Mouse (Mus musculus): ENCODE measurements at regions not wholly inside any gene's neighbourhood (a gene's known extent, or its start where the extent isn't known, plus 50 kb on each side); places are given as distances from the start of the nearest gene placed in this dataset.

DNA sequence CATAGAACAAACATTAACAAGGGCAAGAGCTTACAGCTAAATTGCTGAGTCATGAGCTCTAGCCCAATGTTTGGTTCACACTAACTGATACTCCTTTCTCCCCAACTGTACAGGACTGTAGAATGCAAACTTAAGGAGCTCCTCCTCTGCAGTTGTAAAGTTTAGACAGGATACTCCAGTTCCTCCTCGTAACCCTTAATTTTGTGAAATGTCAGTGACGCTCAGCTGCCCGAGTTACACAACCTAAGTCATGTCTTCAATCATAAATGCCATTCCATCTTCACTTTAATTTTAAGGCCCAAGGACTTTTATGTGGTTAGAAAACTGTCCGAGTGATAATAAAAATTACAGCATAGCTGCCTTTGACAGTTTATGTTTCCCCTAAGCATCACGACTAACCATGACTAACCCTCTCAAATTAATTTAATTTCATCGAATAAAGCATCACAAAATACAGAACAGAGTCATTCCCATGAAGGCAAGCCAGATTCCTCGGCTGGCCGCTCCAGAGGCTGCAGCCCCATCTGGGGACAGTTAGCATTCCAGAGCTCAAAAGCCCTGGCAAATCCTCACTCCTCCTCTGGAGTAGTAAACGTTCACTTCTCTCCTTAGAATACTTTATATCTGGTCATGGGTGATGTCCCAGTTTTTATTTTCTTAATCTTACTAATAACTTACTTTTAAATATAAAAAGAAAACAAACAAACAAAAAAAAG is 200.9 kb upstream of the Tll1 start:
- TF ChIP-seq CTCF (IDR thresholded peaks at IDR 0.05; ENCODE audit: borderline replicate concordance, extremely low read depth, insufficient read depth, insufficient read length): no peak
- TF ChIP-seq POLR2A (IDR thresholded peaks at IDR 0.05; ENCODE audit: borderline replicate concordance, extremely low read depth, insufficient read depth, insufficient read length, poor library complexity, severe bottlenecking): no peak
- DNase-seq (ENCODE audit: low read depth): no peak

DNA sequence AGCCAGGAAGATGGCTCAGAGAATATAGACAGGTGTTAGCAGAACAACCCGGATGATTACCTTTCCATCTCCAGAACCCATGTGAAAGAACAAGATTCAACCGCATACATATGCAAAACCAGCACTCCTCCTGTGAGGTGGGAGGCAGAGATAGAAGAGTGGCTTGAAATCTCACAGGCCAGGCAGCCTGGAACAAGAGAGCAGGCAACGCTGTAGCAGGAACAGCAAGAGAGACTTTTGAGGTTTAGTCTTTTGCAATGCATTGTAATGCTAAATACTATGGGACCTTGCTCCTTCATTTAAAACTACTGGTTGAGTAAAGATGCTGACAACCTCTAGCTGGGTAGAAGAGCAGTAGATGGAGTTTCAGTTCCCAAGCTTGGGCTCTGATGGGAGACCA is 193.5 kb upstream of the Tll1 start:
- no peak for DNase-seq (ENCODE audit: low read depth)
- no peak for TF ChIP-seq POLR2A (IDR thresholded peaks at IDR 0.05; ENCODE audit: borderline replicate concordance, extremely low read depth, insufficient read depth, insufficient read length, poor library complexity, severe bottlenecking)
- no peak for TF ChIP-seq CTCF (IDR thresholded peaks at IDR 0.05; ENCODE audit: borderline replicate concordance, extremely low read depth, insufficient read depth, insufficient read length)

DNA sequence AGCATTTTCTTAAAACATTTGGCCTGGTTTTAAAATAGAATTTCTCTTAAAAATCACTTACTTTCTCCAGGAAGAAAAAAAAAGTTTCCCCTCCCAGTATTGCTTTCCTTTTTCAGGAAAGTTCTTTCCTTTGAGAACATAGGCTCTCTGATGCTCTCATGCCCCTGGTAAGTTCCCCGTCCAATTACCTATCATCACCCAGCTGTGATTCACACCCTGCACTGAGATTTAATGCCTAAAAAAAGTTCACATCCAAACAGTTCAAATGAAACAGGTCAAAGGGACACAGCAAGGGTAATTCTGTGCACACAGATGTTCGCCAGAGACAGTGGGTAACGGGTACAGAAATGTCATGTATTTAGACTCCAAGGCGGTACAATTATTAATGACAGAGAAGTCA is 191.8 kb upstream of the Tll1 start:
- TF ChIP-seq POLR2A (IDR thresholded peaks at IDR 0.05; ENCODE audit: borderline replicate concordance, extremely low read depth, insufficient read depth, insufficient read length, poor library complexity, severe bottlenecking): no peak
- TF ChIP-seq CTCF (IDR thresholded peaks at IDR 0.05; ENCODE audit: borderline replicate concordance, extremely low read depth, insufficient read depth, insufficient read length): no peak

DNA sequence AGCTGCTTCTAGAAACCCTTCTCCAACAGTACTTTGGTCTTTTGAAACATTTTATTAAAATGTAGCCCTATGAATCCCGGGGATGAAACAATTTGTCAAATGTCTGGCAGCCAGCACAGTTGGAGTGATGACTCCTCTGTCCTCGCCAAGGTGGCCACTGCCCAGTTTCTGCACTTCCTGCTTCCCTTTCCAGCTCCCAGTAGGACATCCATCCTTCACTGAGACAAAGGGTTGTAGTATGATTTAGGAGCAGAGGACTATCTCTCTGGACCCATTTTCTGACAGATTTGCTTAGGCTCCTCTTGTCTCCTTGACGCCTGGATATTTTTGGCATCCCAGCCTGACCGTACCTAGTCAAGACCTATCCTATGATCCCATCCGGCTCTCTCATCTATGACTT is 189.7 kb upstream of the Tll1 start:
- no peak for DNase-seq (ENCODE audit: low read depth)
- TF ChIP-seq POLR2A (IDR thresholded peaks at IDR 0.05; ENCODE audit: borderline replicate concordance, extremely low read depth, insufficient read depth, insufficient read length, poor library complexity, severe bottlenecking) (no peak), CTCF (IDR thresholded peaks at IDR 0.05; ENCODE audit: borderline replicate concordance, extremely low read depth, insufficient read depth, insufficient read length) (no peak)

More for the DNA sequence above, 191.8 kb upstream of the Tll1 start:
- DNase-seq (ENCODE audit: low read depth): no peak

DNA sequence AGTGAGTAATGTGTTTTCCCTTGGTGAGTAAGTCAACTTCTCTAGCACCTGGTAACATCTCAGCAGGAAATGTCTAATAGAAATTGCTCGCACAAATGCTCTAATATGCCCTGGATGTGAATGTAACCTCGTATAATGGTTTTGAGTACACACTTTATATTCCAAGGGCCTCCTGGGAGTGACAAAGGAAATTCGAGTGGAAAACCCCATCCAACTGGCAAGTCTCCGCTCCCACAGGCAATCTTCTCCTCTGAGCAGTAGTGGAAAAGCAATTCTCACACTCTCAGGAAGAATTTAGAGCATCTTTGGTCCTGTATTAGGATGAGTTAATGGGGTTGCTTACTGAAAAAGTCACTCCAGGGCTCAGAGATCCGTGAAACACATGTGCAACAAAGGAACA is 183.4 kb upstream of the Tll1 start:
- DNase-seq (ENCODE audit: low read depth): peak; percentile 49
- TF ChIP-seq POLR2A (IDR thresholded peaks at IDR 0.05; ENCODE audit: borderline replicate concordance, extremely low read depth, insufficient read depth, insufficient read length, poor library complexity, severe bottlenecking) (no peak), CTCF (IDR thresholded peaks at IDR 0.05; ENCODE audit: borderline replicate concordance, extremely low read depth, insufficient read depth, insufficient read length) (no peak)

DNA sequence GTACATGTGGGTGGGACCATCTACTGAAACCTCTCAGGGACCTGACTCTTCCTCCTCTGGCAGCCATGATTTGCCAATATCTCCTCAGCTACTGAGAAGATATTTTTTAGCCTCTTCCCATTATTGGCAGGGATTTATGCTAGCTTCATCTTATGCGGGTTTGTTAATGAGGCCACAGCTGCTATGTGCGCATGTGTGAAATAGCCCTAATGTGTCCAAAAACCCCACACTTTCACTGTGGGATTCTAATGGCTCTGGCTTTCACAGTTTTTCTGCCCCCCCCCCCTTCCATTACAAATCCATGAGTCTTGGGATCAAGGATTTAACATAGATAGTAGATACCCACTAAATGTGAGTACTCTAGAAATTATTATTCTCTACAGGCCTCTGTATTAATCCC is 182.2 kb upstream of the Tll1 start:
- peak; percentile 59 for DNase-seq (ENCODE audit: low read depth)
- no peak for TF ChIP-seq POLR2A (IDR thresholded peaks at IDR 0.05; ENCODE audit: borderline replicate concordance, extremely low read depth, insufficient read depth, insufficient read length, poor library complexity, severe bottlenecking)
- TF ChIP-seq CTCF (IDR thresholded peaks at IDR 0.05; ENCODE audit: borderline replicate concordance, extremely low read depth, insufficient read depth, insufficient read length): no peak

DNA sequence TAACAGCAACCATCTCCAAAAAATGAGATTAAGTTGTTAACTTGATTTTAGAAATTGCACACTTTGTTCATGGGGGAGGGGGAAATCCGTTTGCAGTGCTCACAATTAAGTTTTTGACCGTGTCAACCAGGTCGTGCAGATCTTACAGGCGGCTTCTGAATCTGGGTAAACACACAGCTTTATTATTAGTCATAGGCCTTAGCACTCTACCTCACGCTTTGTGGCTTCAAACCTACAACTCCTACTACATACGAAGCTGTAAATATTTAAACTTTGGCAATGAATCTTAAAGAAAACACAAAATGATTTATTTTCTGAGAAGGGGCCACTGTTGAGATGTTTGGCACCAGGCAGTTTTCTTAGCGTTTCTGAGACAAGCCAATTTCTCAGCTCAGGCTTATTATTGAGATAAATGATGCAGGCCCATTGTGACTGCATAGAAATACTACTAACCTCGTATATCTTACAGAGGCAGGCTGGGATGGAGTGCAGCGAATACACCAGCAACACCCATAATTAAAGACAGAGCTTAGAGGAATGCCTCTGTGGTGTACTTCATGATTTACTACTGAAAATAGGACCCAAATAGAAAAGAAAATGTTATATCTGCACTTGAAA is 173.8 kb upstream of the Tll1 start:
- TF ChIP-seq CTCF (IDR thresholded peaks at IDR 0.05; ENCODE audit: borderline replicate concordance, extremely low read depth, insufficient read depth, insufficient read length): no peak
- TF ChIP-seq POLR2A (IDR thresholded peaks at IDR 0.05; ENCODE audit: borderline replicate concordance, extremely low read depth, insufficient read depth, insufficient read length, poor library complexity, severe bottlenecking): no peak

DNA sequence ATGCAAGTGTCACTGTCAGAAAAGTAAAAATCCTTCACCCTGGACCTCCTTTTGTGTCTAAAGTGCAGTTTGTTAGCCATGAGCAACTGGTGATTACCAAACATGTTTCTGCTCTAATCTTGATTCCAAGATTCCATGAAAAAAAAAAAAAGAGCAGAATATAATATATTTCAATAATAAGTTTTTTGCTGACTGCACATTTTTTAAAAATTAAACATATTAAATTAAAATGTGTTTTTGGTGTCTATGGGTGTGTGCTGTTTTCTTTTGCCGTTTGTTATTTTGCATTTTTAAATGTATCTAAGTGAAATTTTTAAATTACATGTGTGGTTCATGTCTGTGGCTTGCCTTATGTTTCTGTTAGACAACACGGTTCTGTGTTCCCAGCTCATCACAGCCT is 171.8 kb upstream of the Tll1 start:
- DNase-seq (ENCODE audit: low read depth): no peak
- no peak for TF ChIP-seq POLR2A (IDR thresholded peaks at IDR 0.05; ENCODE audit: borderline replicate concordance, extremely low read depth, insufficient read depth, insufficient read length, poor library complexity, severe bottlenecking)
- no peak for TF ChIP-seq CTCF (IDR thresholded peaks at IDR 0.05; ENCODE audit: borderline replicate concordance, extremely low read depth, insufficient read depth, insufficient read length)

More for the DNA sequence above, 173.8 kb upstream of the Tll1 start:
- DNase-seq (ENCODE audit: low read depth): no peak

DNA sequence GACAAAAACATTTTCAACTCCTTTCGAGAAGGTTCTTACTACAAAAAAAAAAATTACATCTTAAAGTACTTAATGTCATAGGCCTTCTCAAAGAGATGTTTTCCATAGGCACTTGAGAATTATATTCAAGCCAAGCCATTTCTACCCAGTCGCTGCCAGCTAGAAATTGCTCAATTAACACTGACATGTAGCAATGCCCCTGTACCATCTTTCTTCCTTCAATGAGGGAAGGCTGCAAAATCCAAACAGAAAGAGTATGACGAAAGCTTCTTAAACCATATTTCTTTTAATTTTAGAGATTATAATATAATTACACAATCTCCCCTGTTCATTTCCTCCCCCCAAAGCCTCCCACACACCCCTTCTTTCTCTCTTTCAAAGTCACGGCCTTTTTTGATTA is 169.4 kb upstream of the Tll1 start:
- no peak for DNase-seq (ENCODE audit: low read depth)
- TF ChIP-seq CTCF (IDR thresholded peaks at IDR 0.05; ENCODE audit: borderline replicate concordance, extremely low read depth, insufficient read depth, insufficient read length) (no peak), POLR2A (IDR thresholded peaks at IDR 0.05; ENCODE audit: borderline replicate concordance, extremely low read depth, insufficient read depth, insufficient read length, poor library complexity, severe bottlenecking) (no peak)

DNA sequence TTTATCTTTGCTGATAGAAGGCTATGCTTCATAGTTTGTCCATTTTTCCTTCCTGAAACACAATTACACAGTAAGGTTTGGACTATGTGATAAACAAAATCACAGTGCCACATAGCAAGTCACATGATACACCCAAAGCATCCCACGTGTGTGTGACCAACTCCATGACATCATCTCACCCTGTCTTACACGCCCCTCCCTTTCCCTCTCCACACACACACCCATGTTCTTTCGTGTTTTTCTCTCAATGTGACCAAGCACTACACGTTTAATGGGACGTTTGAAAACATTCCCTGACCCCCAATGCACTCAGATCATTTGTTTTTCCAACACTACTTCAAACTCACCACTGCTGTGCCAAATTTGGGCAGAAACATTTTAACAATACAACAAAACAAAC is 168.9 kb upstream of the Tll1 start:
- TF ChIP-seq CTCF (IDR thresholded peaks at IDR 0.05; ENCODE audit: borderline replicate concordance, extremely low read depth, insufficient read depth, insufficient read length) (no peak), POLR2A (IDR thresholded peaks at IDR 0.05; ENCODE audit: borderline replicate concordance, extremely low read depth, insufficient read depth, insufficient read length, poor library complexity, severe bottlenecking) (no peak)
- DNase-seq (ENCODE audit: low read depth): no peak

DNA sequence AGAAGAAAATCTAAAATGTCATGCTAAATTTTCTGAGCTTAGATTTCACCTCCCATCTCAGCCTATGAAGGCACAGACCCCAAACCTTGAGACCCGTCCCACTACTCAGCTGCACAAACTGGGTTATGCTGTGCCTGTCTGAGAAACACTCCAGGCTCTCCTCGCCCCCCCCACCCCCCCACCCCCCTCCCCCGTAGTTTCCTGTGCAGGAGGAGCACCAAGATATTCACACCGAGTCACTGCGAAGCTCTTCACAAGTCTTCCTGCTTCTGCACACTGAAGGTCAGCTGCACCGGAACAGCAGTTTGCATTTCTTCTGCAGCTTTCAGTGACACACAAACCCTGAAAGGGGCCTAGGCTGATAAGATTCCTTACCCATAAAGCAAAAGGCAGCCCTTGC is 163.9 kb upstream of the Tll1 start:
- no peak for DNase-seq (ENCODE audit: low read depth)
- no peak for TF ChIP-seq POLR2A (IDR thresholded peaks at IDR 0.05; ENCODE audit: borderline replicate concordance, extremely low read depth, insufficient read depth, insufficient read length, poor library complexity, severe bottlenecking)
- TF ChIP-seq CTCF (IDR thresholded peaks at IDR 0.05; ENCODE audit: borderline replicate concordance, extremely low read depth, insufficient read depth, insufficient read length): no peak

DNA sequence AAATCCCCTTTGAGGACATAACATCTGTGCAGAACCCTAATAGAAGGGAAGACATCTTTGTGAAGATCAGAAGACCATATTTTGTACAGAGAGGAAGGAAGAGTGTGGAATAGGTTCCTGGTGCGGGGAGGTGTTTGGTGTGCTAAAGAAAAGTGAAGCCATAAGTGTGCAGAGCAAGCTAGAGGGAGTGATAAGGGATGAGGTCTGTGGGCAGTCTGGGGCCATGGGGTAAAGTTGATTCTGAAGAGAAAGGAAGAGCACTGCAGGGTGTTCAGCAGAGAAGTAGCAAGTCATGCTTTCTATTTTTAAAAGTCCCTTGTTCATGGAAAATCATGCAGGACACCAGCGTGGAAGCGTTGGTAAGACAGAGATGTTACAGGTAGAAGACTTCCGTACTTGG is 161.8 kb upstream of the Tll1 start:
- TF ChIP-seq CTCF (IDR thresholded peaks at IDR 0.05; ENCODE audit: borderline replicate concordance, extremely low read depth, insufficient read depth, insufficient read length): no peak
- TF ChIP-seq POLR2A (IDR thresholded peaks at IDR 0.05; ENCODE audit: borderline replicate concordance, extremely low read depth, insufficient read depth, insufficient read length, poor library complexity, severe bottlenecking): no peak
- no peak for DNase-seq (ENCODE audit: low read depth)
